Mouse (Mus musculus): ENCODE data around the gene Grin2d.

Grin2d gene

GRCm38 (mm10) chr7:45805941-45806340 is 72.2 kb downstream of the Grin2d start:
- DNase-seq (ENCODE audit: low read depth): no peak

GRCm38 (mm10) chr7:45802551-45802950 is 75.6 kb downstream of the Grin2d start:
- peak; percentile 38 for DNase-seq (ENCODE audit: low read depth)

- DNase-seq (ENCODE audit: low read depth): peak; percentile 93
Observed at GRCm38 (mm10) chr7:45801348-45801747, 76.8 kb downstream of the Grin2d start.

GRCm38 (mm10) chr7:45800546-45801204 is 77.5 kb downstream of the Grin2d start:
- DNase-seq (ENCODE audit: low read depth): peak; percentile 82

- DNase-seq (ENCODE audit: low read depth): no peak
Observed at GRCm38 (mm10) chr7:45800001-45800400, 78.2 kb downstream of the Grin2d start.

- DNase-seq (ENCODE audit: low read depth): no peak
Observed at GRCm38 (mm10) chr7:45798931-45799330, 79.2 kb downstream of the Grin2d start.

- no peak for DNase-seq (ENCODE audit: low read depth)
Observed at GRCm38 (mm10) chr7:45798511-45798836, 79.7 kb downstream of the Grin2d start.

- DNase-seq (ENCODE audit: low read depth): no peak
Observed at GRCm38 (mm10) chr7:45797661-45798510, 80.3 kb downstream of the Grin2d start.

GRCm38 (mm10) chr7:45796950-45797349 is 81.2 kb downstream of the Grin2d start:
- no peak for DNase-seq (ENCODE audit: low read depth)

- no peak for DNase-seq (ENCODE audit: low read depth)
Observed at GRCm38 (mm10) chr7:45794971-45795370, 83.2 kb downstream of the Grin2d start.

- DNase-seq (ENCODE audit: low read depth): no peak
Observed at GRCm38 (mm10) chr7:45793969-45794585, 84.1 kb downstream of the Grin2d start.

GRCm38 (mm10) chr7:45793240-45793639 is 84.9 kb downstream of the Grin2d start:
- no peak for DNase-seq (ENCODE audit: low read depth)

- DNase-seq (ENCODE audit: low read depth): no peak
Observed at GRCm38 (mm10) chr7:45791756-45792490, 86.3 kb downstream of the Grin2d start.

- no peak for DNase-seq (ENCODE audit: low read depth)
Observed at GRCm38 (mm10) chr7:45790721-45791120, 87.5 kb downstream of the Grin2d start.

GRCm38 (mm10) chr7:45787642-45788041 is 90.5 kb downstream of the Grin2d start:
- DNase-seq (ENCODE audit: low read depth): no peak

GRCm38 (mm10) chr7:45786661-45787413 is 91.3 kb downstream of the Grin2d start:
- no peak for DNase-seq (ENCODE audit: low read depth)

- no peak for DNase-seq (ENCODE audit: low read depth)
Observed at GRCm38 (mm10) chr7:45786136-45786578, 92.0 kb downstream of the Grin2d start.

GRCm38 (mm10) chr7:45785388-45786135 is 92.6 kb downstream of the Grin2d start:
- DNase-seq (ENCODE audit: low read depth): no peak

GRCm38 (mm10) chr7:45784524-45785372 is 93.4 kb downstream of the Grin2d start, which contains the start of gene Sult2b1:
Gene Sult2b1 (minus strand): TSS chr7:45784669.
- no peak for DNase-seq (ENCODE audit: low read depth)

Measured in 416B (cell line).